Mouse (Mus musculus): Measurements from ENCODE around the gene Hoxc13. TPM values are rescaled to one million over a fixed set of nuclear protein-coding genes. Genes with fewer than 3 reads are reported as not detected.

The Hoxc13 gene
- total and polyA plus RNA-seq, 3 experiments = not detected

DNA sequence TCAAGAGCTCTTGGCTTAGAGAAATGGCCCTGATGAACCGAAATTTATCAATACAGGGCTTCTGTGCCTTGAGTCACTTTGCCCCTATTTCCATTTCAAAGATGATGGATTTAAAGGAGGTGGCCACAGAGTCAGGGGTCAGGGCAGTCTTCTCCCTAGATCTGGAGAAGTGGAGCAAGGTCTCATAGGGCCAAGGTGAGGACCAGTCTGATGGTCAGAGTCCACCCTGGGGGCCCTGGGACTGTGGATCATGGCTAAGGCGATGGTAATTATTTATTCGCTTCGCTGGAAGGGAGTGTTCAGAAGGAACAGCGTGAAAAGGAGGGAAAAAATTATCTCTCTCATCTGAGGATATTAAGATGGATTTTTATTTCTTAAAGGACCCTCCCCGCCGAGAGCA, 54.1 kb downstream of the Hoxc13 start:
- H3K27me3 ChIP-seq (ENCODE audit: control insufficient read depth in 1 of 2, insufficient read depth in 2 of 2, low read length in 2 of 2) = no peaks in the 10 kb centered on the region
- no peak overlapping the region; a peak in 1 of 4 replicates for H3K4me3 ChIP-seq (ENCODE audit: control insufficient read depth in 1 of 2, insufficient read depth in 1 of 2, low read depth in 2 of 2, low read length in 2 of 2)
- no peak overlapping the region for H3K27ac ChIP-seq (ENCODE audit: control insufficient read depth, low read depth, low read length)
- H3K4me1 ChIP-seq (ENCODE audit: control insufficient read depth in 1 of 2, insufficient read depth in 2 of 2, low read length in 2 of 2) = peaks cover 19 to 27% of the 10 kb centered on the region in 2 experiments
- no peaks in the 10 kb centered on the region for H3K9me3 ChIP-seq (replicated peaks; ENCODE audit: insufficient read depth, low read length)
- peaks cover 0 to 24% of the 10 kb centered on the region in 2 experiments; a peak in 2 of 4 replicates for H3K36me3 ChIP-seq (ENCODE audit: control insufficient read depth in 1 of 2, insufficient read depth in 2 of 2, low read length in 2 of 2)
- H3K9ac ChIP-seq (ENCODE audit: control insufficient read depth, low read depth, low read length, poor library complexity, severe bottlenecking) = no peak overlapping the region
- H3K79me2 ChIP-seq (ENCODE audit: control insufficient read depth, insufficient read depth, low read length, poor library complexity) = peaks cover 46% of the 10 kb centered on the region
- TF ChIP-seq USF1 (IDR thresholded peaks at IDR 0.05; ENCODE audit: low read depth, low read length) = no peak
- TF ChIP-seq CHD1 (IDR thresholded peaks at IDR 0.05; ENCODE audit: low read depth, low read length) = no peak
- no peak for TF ChIP-seq ETS1 (IDR thresholded peaks at IDR 0.05; ENCODE audit: low read depth, low read length)
- no peak for TF ChIP-seq TAL1 (IDR thresholded peaks at IDR 0.05; ENCODE audit: low read length)
- DNase-seq (ENCODE audit: low read depth, low spot score) = no peak

DNA sequence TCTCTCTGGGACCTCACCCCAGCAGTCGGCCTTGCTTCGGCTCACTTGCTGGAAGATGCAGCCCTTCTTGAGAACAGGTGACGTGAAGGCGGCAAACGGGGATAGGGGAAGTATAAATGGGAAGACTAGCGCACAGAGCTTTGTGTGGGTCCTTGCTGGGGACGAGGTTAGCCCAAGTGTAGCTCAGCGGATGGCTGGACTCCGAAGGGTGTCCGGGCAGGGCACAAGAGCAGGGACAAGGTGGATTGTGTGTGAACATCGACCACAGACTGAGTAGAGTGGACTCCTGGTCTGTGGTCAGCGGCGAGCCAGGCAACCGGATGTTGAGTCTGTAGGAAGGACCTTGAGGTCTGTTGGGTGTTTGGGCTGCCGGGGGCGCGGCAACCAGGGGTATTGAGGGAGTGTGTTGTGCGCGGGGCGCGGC, 54.8 kb downstream of the Hoxc13 start:
- peak overlapping the region; percentile 93 for H3K9ac ChIP-seq (ENCODE audit: control insufficient read depth, low read depth, low read length, poor library complexity, severe bottlenecking)
- TF ChIP-seq TCF12 (IDR thresholded peaks at IDR 0.05; ENCODE audit: low read depth, low read length) (no peak), USF1 (IDR thresholded peaks at IDR 0.05; ENCODE audit: low read depth, low read length) (0 out of 2 replicates have a peak, but pooled peaks have one; percentile 12), UBTF (IDR thresholded peaks at IDR 0.05; ENCODE audit: borderline replicate concordance, insufficient read depth, low read depth, low read length) (no peak), EP300 (IDR thresholded peaks at IDR 0.05; ENCODE audit: low read depth in 1 of 2, low read length in 2 of 2) (no peak), MYC (IDR thresholded peaks at IDR 0.05; ENCODE audit: low read depth, low read length) (no peak), NELFE (IDR thresholded peaks at IDR 0.05; ENCODE audit: low read depth, low read length) (no peak), MYB (IDR thresholded peaks at IDR 0.05; ENCODE audit: low read depth, low read length) (no peak), E2F4 (IDR thresholded peaks at IDR 0.05; ENCODE audit: borderline replicate concordance, low read depth, low read length) (no peak; the same call in 1 of the 2 replicates), MAX (IDR thresholded peaks at IDR 0.05; ENCODE audit: low read length) (no peak; the same call in 1 of the 2 replicates), CHD1 (IDR thresholded peaks at IDR 0.05; ENCODE audit: low read depth, low read length) (no peak), NRF1 (IDR thresholded peaks at IDR 0.05; ENCODE audit: insufficient read depth, low read depth, low read length, poor library complexity, severe bottlenecking) (no peak), RAD21 (IDR thresholded peaks at IDR 0.05; ENCODE audit: low read depth, low read length) (no peak), ZMIZ1 (IDR thresholded peaks at IDR 0.05; ENCODE audit: low read depth, low read length) (peak; percentile 27; the same call in 1 of the 2 replicates), SIN3A (IDR thresholded peaks at IDR 0.05; ENCODE audit: low read length) (peak; percentile 19), MXI1 (IDR thresholded peaks at IDR 0.05; ENCODE audit: low read depth, low read length) (0 out of 2 replicates have a peak, but pooled peaks have one; percentile 3), GABPA (IDR thresholded peaks at IDR 0.05; ENCODE audit: low read depth, low read length) (no peak), TBP (IDR thresholded peaks at IDR 0.05; ENCODE audit: low read depth, low read length) (peak; percentile 55; the same call in 1 of the 2 replicates), CHD2 (IDR thresholded peaks at IDR 0.05; ENCODE audit: low read length) (no peak), POLR2AphosphoS2 (IDR thresholded peaks at IDR 0.05; ENCODE audit: low read length) (peak; percentile 56; the same call in 1 of the 2 replicates), ZKSCAN1 (IDR thresholded peaks at IDR 0.05; ENCODE audit: low read depth, low read length) (no peak), POLR2A (IDR thresholded peaks at IDR 0.05; ENCODE audit: control insufficient read depth in 1 of 2, insufficient read depth in 1 of 2, low read depth in 1 of 2, low read length in 2 of 2, poor library complexity in 1 of 2) (peak in 1 of 2 experiments; percentile 50; a peak in 1 of 4 replicates), MEF2A (IDR thresholded peaks at IDR 0.05; ENCODE audit: extremely low read depth, insufficient replicate concordance, low read depth, low read length, poor library complexity, severe bottlenecking) (no peak)
- no peaks in the 10 kb centered on the region for H3K9me3 ChIP-seq (replicated peaks; ENCODE audit: insufficient read depth, low read length)
- H3K4me1 ChIP-seq (ENCODE audit: control insufficient read depth in 1 of 2, insufficient read depth in 2 of 2, low read length in 2 of 2) = peaks cover 16 to 26% of the 10 kb centered on the region in 2 experiments
- peak; percentile 82 for DNase-seq (ENCODE audit: low read depth, low spot score)
- H3K4me3 ChIP-seq (ENCODE audit: control insufficient read depth in 1 of 2, insufficient read depth in 1 of 2, low read depth in 2 of 2, low read length in 2 of 2) = peak overlapping the region; percentile 81 to 89
- no peaks in the 10 kb centered on the region for H3K27me3 ChIP-seq (ENCODE audit: control insufficient read depth in 1 of 2, insufficient read depth in 2 of 2, low read length in 2 of 2)
- H3K36me3 ChIP-seq (ENCODE audit: control insufficient read depth in 1 of 2, insufficient read depth in 2 of 2, low read length in 2 of 2) = peaks cover 0 to 18% of the 10 kb centered on the region in 2 experiments; a peak in 2 of 4 replicates
- H3K79me2 ChIP-seq (ENCODE audit: control insufficient read depth, insufficient read depth, low read length, poor library complexity) = peaks cover 50% of the 10 kb centered on the region
- H3K27ac ChIP-seq (ENCODE audit: control insufficient read depth, low read depth, low read length) = peak overlapping the region; percentile 3

Data from MEL (cell line).